Mouse (Mus musculus): Measurements from ENCODE around the gene Cd81. TPM values are rescaled to one million over a fixed set of nuclear protein-coding genes. Genes with fewer than 3 reads are reported as not detected.

Gene Cd81
- polyA plus RNA-seq, 1 experiment from 2014 or later, result 472 TPM

- 63% methylated on average over 4 of the region's 4 CpGs for WGBS
- peaks cover 73% of the 10 kb centered on the region for H3K27me3 ChIP-seq (ENCODE audit: insufficient read depth, poor library complexity, severe bottlenecking)
These were observed 48.2 kb downstream of the Cd81 start for GRCm38 (mm10) chr7:143100759-143101158.

DNA sequence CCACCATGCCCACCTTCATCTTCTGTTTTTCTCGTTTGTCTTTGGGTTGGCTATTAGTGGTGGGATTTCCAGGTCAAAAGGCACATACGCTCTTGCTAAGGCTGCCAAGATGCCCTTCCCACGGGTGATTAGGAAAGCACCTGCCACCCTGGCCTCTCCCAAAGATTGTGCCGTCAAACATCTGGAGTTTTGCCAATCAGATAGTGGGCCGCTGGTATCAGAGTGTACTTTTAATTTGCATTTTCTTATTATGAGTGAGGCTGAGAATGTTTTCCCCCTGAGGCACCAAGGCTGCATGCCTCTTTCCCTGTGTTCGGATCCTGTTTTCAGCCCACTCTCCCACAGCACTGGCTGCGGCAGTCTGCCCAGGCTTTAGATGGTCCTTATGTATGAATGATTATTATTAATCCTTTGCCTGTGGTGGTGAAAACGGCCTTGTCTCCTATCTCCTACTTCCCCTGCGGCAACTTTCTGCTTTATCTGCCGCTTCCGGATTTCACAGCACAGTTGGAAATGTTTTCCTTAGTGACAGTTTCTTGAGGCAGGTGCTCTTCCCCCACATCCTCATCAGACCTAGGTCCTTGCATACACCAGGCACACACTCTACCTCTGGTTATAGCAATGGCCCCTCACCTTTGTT is 52.8 kb downstream of the Cd81 start:
- H3K4me1 ChIP-seq, result peaks cover 45% of the 10 kb centered on the region
- H3K27me3 ChIP-seq (ENCODE audit: insufficient read depth, poor library complexity, severe bottlenecking), result peaks cover 81% of the 10 kb centered on the region

More at GRCm38 (mm10) chr7:143100759-143101158, 48.2 kb downstream of the Cd81 start:
- Histone ChIP-seq H3K9me3 (no peaks in the 10 kb centered on the region), H3K27ac (no peak overlapping the region), H3K4me1 (0 out of 2 replicates have a peak, but pooled peaks cover 5% of the 10 kb centered on the region), H3K4me3 (no peak overlapping the region), H3K36me3 (no peaks in the 10 kb centered on the region)
- no peak for DNase-seq (ENCODE audit: low spot score)

GRCm38 (mm10) chr7:143106062-143106461 is 53.5 kb downstream of the Cd81 start, which contains the start of gene Kcnq1:
Gene Kcnq1 (plus strand): TSS chr7:143106362.
- Histone ChIP-seq H3K4me3 (peak within 1 kb of the TSS; percentile 69), H3K36me3 (no peaks in the 10 kb centered on the region), H3K27ac (peak within 1 kb of the TSS; percentile 85), H3K27me3 (ENCODE audit: insufficient read depth, poor library complexity, severe bottlenecking) (peaks cover 75% of the 10 kb centered on the region), H3K9me3 (no peaks in the 10 kb centered on the region), H3K4me1 (peaks cover 48% of the 10 kb centered on the region)
- no peak for DNase-seq (ENCODE audit: low spot score)
- WGBS, result 71% methylated on average over 4 of the region's 4 CpGs

More for the DNA sequence above, 52.8 kb downstream of the Cd81 start:
- no peak for DNase-seq (ENCODE audit: low spot score)
- WGBS, result 56% methylated on average over 11 of the region's 11 CpGs
- no peaks in the 10 kb centered on the region for H3K36me3 ChIP-seq
- no peaks in the 10 kb centered on the region for H3K9me3 ChIP-seq
- H3K4me3 ChIP-seq, result no peak overlapping the region
- no peak overlapping the region for H3K27ac ChIP-seq

DNA sequence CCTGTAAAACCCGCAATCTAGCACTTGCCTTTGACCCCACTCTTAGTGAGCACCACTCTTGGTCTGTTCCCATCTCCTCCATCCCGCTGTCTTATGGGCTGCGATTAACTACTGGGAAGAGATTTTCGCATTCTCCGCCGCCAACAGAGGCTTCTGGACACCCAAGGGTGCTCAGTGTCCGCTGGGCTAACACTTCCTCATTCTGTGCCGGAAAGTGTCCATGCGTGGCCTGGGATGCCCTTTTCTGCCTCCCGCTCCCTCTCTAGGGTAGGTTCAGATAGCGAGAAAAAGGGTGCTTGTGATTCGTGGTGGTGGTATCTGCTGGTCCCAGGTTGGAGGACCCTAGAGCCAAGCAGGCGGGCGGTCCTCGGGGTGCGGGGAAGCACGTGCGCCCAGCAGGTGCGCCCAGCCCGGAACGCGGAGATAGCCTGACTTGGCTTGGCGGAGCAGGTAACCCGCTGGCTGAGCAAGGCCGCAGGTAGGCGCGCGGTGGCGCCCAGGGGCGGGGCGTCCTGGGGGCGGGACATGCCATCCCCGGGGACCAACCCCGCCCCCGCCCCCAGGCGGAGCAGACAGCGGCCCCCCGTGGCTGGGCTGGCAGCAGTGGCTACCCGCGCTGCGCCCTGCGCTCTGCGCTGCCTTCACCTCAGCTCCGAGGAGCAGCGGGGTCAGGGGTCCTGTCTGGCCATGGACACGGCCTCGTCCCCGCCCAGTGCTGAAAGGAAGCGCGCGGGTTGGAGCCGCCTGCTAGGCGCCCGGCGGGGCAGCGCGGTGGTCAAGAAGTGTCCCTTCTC is 54.3 kb downstream of the Cd81 start:
- Histone ChIP-seq H3K27ac (peak overlapping the region; percentile 85), H3K27me3 (ENCODE audit: insufficient read depth, poor library complexity, severe bottlenecking) (peaks cover 72% of the 10 kb centered on the region), H3K4me1 (peaks cover 56% of the 10 kb centered on the region), H3K4me3 (peak overlapping the region; percentile 69), H3K9me3 (no peaks in the 10 kb centered on the region), H3K36me3 (no peaks in the 10 kb centered on the region)
- DNase-seq (ENCODE audit: low spot score), result no peak
- WGBS, result 7% methylated on average over 56 of the region's 57 CpGs

- DNase-seq (ENCODE audit: low spot score), result no peak
- H3K36me3 ChIP-seq, result no peaks in the 10 kb centered on the region
- no peaks in the 10 kb centered on the region for H3K9me3 ChIP-seq
- H3K27me3 ChIP-seq (ENCODE audit: insufficient read depth, poor library complexity, severe bottlenecking), result peaks cover 59% of the 10 kb centered on the region
- H3K4me3 ChIP-seq, result peak overlapping the region; percentile 69; the same call in 1 of the 2 replicates
- H3K27ac ChIP-seq, result peak overlapping the region; percentile 85
- H3K4me1 ChIP-seq, result peaks cover 70% of the 10 kb centered on the region
- 46% methylated on average over 5 of the region's 5 CpGs for WGBS
These were observed 55.7 kb downstream of the Cd81 start for GRCm38 (mm10) chr7:143108200-143108599.

DNA sequence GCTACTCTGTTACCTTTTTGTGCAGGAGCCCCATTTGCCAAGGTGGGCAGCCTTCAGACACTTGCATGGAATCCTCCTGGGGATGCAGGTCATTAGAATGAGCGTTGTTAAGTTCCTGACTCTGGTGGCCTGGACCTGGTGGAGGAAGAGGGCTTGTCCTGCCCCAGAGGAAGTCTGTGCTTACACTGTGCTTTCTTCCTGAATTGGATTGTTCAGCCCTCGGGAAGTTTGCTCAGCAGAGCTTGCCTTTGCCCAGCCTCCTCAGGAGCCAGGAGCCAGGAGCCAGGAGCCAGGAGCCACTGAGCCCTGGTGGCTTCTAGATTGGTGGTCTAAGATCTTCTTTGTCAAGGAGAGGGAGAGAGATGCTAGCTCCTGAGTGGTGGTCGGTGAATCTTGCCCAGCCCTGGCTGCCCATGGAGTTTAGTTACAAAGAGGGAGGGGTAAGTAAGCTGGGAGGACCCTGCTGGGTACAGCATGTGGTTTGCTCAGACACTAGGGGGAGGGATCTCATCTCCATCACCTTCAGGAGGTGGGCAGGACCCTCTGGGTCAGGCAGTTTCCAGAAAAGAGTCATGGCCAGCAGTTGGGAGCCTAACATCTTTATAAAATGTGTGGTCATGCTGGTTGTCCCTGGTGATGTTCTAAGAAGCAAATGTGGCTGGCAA is 56.6 kb downstream of the Cd81 start:
- Histone ChIP-seq H3K27ac (peak overlapping the region; percentile 85), H3K36me3 (no peaks in the 10 kb centered on the region), H3K27me3 (ENCODE audit: insufficient read depth, poor library complexity, severe bottlenecking) (peaks cover 55% of the 10 kb centered on the region), H3K4me3 (no peak overlapping the region), H3K9me3 (no peaks in the 10 kb centered on the region), H3K4me1 (peaks cover 72% of the 10 kb centered on the region)
- WGBS, result 30% methylated on average over 3 of the region's 3 CpGs
- DNase-seq (ENCODE audit: low spot score), result no peak

- H3K4me1 ChIP-seq, result peaks cover 72% of the 10 kb centered on the region
- H3K27me3 ChIP-seq (ENCODE audit: insufficient read depth, poor library complexity, severe bottlenecking), result peaks cover 50% of the 10 kb centered on the region
- H3K9me3 ChIP-seq, result no peaks in the 10 kb centered on the region
- no peak overlapping the region for H3K4me3 ChIP-seq
- WGBS, result 57% methylated on average over 3 of the region's 3 CpGs
- no peaks in the 10 kb centered on the region for H3K36me3 ChIP-seq
- H3K27ac ChIP-seq, result peak overlapping the region; percentile 85
- no peak for DNase-seq (ENCODE audit: low spot score)
These were observed 57.2 kb downstream of the Cd81 start for GRCm38 (mm10) chr7:143109696-143110095.

- 71% methylated on average over 1 of the region's 1 CpGs for WGBS
- peak overlapping the region; percentile 85 for H3K27ac ChIP-seq
- DNase-seq (ENCODE audit: low spot score), result no peak
- H3K4me3 ChIP-seq, result no peak overlapping the region
- no peaks in the 10 kb centered on the region for H3K36me3 ChIP-seq
- H3K4me1 ChIP-seq, result peaks cover 72% of the 10 kb centered on the region
- peaks cover 2% of the 10 kb centered on the region; the same call in 1 of the 2 replicates for H3K9me3 ChIP-seq
- peaks cover 39% of the 10 kb centered on the region for H3K27me3 ChIP-seq (ENCODE audit: insufficient read depth, poor library complexity, severe bottlenecking)
These were observed 58.3 kb downstream of the Cd81 start for GRCm38 (mm10) chr7:143110803-143111202.

GRCm38 (mm10) chr7:143111719-143112118 is 59.2 kb downstream of the Cd81 start:
- Histone ChIP-seq H3K27ac (peak overlapping the region; percentile 85), H3K36me3 (no peaks in the 10 kb centered on the region), H3K9me3 (peaks cover 2% of the 10 kb centered on the region; the same call in 1 of the 2 replicates), H3K27me3 (ENCODE audit: insufficient read depth, poor library complexity, severe bottlenecking) (peaks cover 30% of the 10 kb centered on the region), H3K4me3 (no peak overlapping the region; the same call in 1 of the 2 replicates), H3K4me1 (peaks cover 66% of the 10 kb centered on the region)
- peak; percentile 89 for DNase-seq (ENCODE audit: low spot score)
- WGBS, result 32% methylated on average over 4 of the region's 4 CpGs

DNA sequence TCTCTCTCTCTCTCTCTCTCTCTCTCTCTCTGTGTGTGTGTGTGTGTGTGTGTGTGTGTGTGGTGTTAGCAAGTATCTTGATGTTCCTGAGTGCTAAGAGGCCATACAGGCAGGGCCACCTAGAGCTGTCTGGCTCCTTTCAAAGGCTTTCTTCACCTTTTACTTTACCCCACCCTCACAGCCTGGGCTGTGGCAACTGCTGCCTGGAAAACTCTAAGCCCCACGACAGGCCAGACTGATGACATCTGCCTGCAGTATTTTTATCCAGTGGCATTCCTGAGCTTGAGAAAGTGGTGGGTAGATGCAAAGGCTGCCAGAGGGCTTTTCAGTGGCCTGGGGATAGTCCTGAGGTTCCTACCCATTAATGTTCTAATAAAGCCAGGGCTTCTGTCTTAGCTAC is 59.9 kb downstream of the Cd81 start:
- WGBS, result 8% methylated on average over 1 of the region's 1 CpGs
- H3K4me3 ChIP-seq, result no peak overlapping the region
- peaks cover 23% of the 10 kb centered on the region for H3K27me3 ChIP-seq (ENCODE audit: insufficient read depth, poor library complexity, severe bottlenecking)
- H3K4me1 ChIP-seq, result peaks cover 59% of the 10 kb centered on the region
- H3K27ac ChIP-seq, result peak overlapping the region; percentile 85
- DNase-seq (ENCODE audit: low spot score), result peak; percentile 89
- H3K36me3 ChIP-seq, result no peaks in the 10 kb centered on the region
- H3K9me3 ChIP-seq, result peaks cover 2% of the 10 kb centered on the region; the same call in 1 of the 2 replicates

DNA sequence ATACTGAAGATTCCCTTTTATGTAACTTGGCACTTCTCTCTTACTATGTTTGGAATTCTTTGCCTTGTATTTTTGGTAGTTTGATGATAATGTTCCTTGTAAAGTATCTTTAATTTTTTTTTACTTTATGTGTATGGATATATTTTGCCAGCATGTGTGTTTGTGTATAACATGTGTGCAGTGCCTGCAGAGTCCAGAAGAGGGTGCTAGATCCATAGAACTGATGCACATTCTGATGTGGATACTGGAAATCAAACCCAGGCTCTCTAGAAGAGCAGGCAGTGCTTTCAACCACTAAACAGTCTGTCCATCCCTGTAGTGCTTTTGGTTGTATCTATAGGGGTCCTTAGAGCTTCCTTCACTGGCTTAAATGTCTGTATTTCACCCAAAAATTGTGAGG is 62.2 kb downstream of the Cd81 start:
- peaks cover 2% of the 10 kb centered on the region; the same call in 1 of the 2 replicates for H3K9me3 ChIP-seq
- no peak for DNase-seq (ENCODE audit: low spot score)
- H3K4me1 ChIP-seq, result peaks cover 53% of the 10 kb centered on the region
- no peaks in the 10 kb centered on the region for H3K36me3 ChIP-seq
- H3K27ac ChIP-seq, result no peak overlapping the region
- no peak overlapping the region for H3K4me3 ChIP-seq
- H3K27me3 ChIP-seq (ENCODE audit: insufficient read depth, poor library complexity, severe bottlenecking), result peaks cover under 1% of the 10 kb centered on the region; the same call in 1 of the 2 replicates

- H3K4me3 ChIP-seq, result no peak overlapping the region
- no peak for DNase-seq (ENCODE audit: low spot score)
- peaks cover 53% of the 10 kb centered on the region for H3K4me1 ChIP-seq
- H3K27me3 ChIP-seq (ENCODE audit: insufficient read depth, poor library complexity, severe bottlenecking), result no peaks in the 10 kb centered on the region; the same call in 1 of the 2 replicates
- no peaks in the 10 kb centered on the region for H3K36me3 ChIP-seq
- 80% methylated on average over 5 of the region's 5 CpGs for WGBS
- H3K27ac ChIP-seq, result no peak overlapping the region
- peaks cover 2% of the 10 kb centered on the region; the same call in 1 of the 2 replicates for H3K9me3 ChIP-seq
These were observed 64.0 kb downstream of the Cd81 start for GRCm38 (mm10) chr7:143116521-143116920.

All from heart, embryonic 10.5 days (tissue).